Mouse (Mus musculus): ENCODE results near the gene Pes1. TPM values are rescaled to one million over a fixed set of nuclear protein-coding genes. Genes with fewer than 3 reads are reported as not detected.
A peak's percentile ranks its signal among the peaks of the same experiment; 100 is the strongest.

Gene Pes1
- 27.6 and 31.8 TPM in 2 replicates for polyA plus RNA-seq (2015; fragmentation: Nextera tagmentation; extraction: Ambion mirVana)

DNA sequence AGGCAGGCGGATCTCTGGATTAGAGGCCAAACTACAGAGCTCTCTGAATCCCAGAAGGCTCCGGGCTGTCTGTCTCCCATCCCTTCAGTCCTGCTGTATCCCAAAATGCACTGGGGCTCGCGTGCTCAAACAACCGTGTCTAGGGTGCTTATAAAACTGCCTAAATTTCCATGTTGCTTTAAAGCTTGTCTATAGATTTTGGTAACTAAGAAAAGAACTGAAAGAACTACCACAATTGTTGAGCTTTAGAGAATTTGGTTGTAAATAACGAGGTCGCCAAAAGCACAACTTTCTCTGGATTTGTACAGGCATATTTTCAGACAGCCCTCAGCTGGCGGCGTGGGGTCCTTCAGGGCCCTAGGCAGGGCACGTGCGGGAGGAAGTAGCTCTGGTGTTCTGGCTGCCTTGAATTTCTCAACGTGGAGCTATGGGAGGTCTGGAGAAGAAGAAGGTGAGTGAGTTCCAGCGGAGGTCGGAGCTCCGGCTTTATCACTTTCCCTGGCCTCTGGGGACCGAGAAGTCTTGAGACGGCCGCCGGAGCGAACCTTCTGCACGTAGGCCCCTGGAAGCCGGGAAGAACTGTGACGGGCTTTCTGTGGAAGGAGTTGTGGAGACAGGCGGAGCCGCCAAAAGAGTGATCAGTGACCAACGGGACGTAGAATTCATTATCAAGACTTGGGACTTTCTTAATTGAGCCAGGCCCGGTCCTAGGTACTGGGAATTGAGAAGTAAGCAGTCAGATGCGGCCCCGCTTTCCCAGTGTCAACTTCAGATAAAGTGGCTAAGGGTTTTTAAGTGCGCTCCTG is at the start of gene Pes1:
Gene Pes1 (plus strand): TSS at position 366 of the 806 bp plus-strand sequence.
- TF ChIP-seq CTCF (IDR thresholded peaks at IDR 0.05; ENCODE audit: low read depth): no peak
- Histone ChIP-seq H3K4me1 (replicated peaks; ENCODE audit: control insufficient read depth, insufficient read depth, low read length) (peaks cover 3% of the 10 kb centered on the region; the same call in 1 of the 2 replicates), H3K36me3 (ENCODE audit: control insufficient read depth, insufficient read depth) (0 out of 2 replicates have a peak, but pooled peaks cover 4% of the 10 kb centered on the region), H3K4me3 (ENCODE audit: low read depth, low read length) (peak within 1 kb of the TSS; percentile 64), H3K9ac (ENCODE audit: low read depth, low read length) (peak within 1 kb of the TSS; percentile 59), H3K27ac (ENCODE audit: low read depth, low read length) (peak within 1 kb of the TSS; percentile 68), H3K27me3 (replicated peaks; ENCODE audit: control insufficient read depth, insufficient read depth, low read length) (no peaks in the 10 kb centered on the region), H3K9me3 (ENCODE audit: control insufficient read depth) (no peaks in the 10 kb centered on the region), H3K4me2 (replicated peaks; ENCODE audit: low read depth) (peak within 1 kb of the TSS; percentile 77)
- ATAC-seq: peak; percentile 89
- WGBS: under 1% methylated on average over 31 of the region's 31 CpGs

DNA sequence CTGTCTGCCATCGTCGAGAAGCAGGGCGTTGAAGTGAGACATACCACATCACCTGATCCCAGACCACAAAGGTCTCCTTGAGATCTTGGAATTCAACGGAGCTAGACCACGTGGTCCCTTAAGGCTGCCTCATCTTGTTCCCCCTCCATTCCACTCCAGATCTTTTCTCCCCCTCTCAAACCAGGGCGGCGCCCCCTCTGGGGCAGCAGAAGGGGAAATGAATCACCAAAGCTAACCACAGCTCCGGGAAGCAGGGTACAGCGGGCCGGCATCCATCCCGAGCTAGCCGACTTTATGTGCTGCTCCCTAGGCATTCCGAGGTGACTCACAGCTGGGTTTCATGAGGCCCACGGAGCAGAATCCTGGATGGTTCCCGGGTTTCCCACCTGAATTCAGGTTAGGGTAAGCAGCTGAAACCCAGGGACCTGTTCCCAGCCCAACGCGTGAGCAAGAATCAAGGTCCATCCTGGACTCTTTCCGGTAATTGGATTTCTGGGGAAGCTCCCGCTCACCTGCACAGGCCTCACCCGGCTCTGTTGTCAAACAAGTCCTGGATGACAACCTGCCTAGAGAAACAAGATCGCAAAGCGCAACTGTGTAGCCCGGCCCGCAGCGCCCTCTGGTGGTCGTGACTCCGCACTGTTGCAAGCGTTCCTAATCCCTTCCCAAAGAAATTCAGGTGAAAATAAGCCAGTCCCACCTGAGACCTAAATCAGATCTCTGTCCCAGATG is 49.5 kb upstream of the Pes1 start, which contains the start of gene Slc35e4:
Gene Slc35e4 (minus strand): TSS at position 556 of the 732 bp plus-strand sequence.
- Histone ChIP-seq H3K4me3 (ENCODE audit: low read depth, low read length) (peak within 1 kb of the TSS; percentile 52), H3K4me1 (replicated peaks; ENCODE audit: control insufficient read depth, insufficient read depth, low read length) (peaks cover 15% of the 10 kb centered on the region; the same call in 1 of the 2 replicates), H3K9ac (ENCODE audit: low read depth, low read length) (0 out of 2 replicates have a peak within 1 kb of the TSS, but pooled peaks have one; percentile 7), H3K27ac (ENCODE audit: low read depth, low read length) (peak within 1 kb of the TSS; percentile 21), H3K4me2 (replicated peaks; ENCODE audit: low read depth) (peak within 1 kb of the TSS; percentile 81), H3K36me3 (ENCODE audit: control insufficient read depth, insufficient read depth) (peaks cover 15% of the 10 kb centered on the region), H3K9me3 (ENCODE audit: control insufficient read depth) (no peaks in the 10 kb centered on the region), H3K27me3 (replicated peaks; ENCODE audit: control insufficient read depth, insufficient read depth, low read length) (peaks cover 13% of the 10 kb centered on the region; the same call in 1 of the 2 replicates)
- peak; percentile 59 for ATAC-seq
- TF ChIP-seq CTCF (IDR thresholded peaks at IDR 0.05; ENCODE audit: low read depth): peak; percentile 95
- under 1% methylated on average over 27 of the region's 28 CpGs for WGBS

DNA sequence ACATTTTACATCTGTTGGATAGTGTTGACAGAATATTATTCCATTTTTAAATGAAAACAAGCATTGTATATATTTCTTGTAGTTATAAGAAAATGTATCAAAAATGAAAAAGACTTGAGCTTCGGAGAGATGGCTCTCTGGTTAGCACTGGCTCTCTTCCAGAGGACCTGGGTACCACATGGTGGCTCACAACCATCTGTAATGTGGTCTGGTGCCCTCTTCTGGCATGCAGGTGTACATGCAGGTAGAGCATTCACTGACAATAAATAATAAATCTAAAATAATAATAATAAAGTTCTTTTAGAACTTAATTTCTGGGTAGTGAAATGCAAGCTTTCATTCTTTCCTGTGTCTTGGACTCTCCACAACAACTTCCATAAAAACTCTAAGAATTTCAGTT is 45.0 kb upstream of the Pes1 start:
- peak; percentile 68 for TF ChIP-seq CTCF (IDR thresholded peaks at IDR 0.05; ENCODE audit: low read depth)
- Histone ChIP-seq H3K4me1 (replicated peaks; ENCODE audit: control insufficient read depth, insufficient read depth, low read length) (0 out of 2 replicates have a peak, but pooled peaks cover 7% of the 10 kb centered on the region), H3K4me2 (replicated peaks; ENCODE audit: low read depth) (no peak overlapping the region), H3K9ac (ENCODE audit: low read depth, low read length) (no peak overlapping the region), H3K36me3 (ENCODE audit: control insufficient read depth, insufficient read depth) (peaks cover 44% of the 10 kb centered on the region), H3K27me3 (replicated peaks; ENCODE audit: control insufficient read depth, insufficient read depth, low read length) (no peaks in the 10 kb centered on the region), H3K9me3 (ENCODE audit: control insufficient read depth) (no peaks in the 10 kb centered on the region), H3K27ac (ENCODE audit: low read depth, low read length) (no peak overlapping the region), H3K4me3 (ENCODE audit: low read depth, low read length) (no peak overlapping the region)
- ATAC-seq: no peak
- 59% methylated on average over 1 of the region's 1 CpGs for WGBS

DNA sequence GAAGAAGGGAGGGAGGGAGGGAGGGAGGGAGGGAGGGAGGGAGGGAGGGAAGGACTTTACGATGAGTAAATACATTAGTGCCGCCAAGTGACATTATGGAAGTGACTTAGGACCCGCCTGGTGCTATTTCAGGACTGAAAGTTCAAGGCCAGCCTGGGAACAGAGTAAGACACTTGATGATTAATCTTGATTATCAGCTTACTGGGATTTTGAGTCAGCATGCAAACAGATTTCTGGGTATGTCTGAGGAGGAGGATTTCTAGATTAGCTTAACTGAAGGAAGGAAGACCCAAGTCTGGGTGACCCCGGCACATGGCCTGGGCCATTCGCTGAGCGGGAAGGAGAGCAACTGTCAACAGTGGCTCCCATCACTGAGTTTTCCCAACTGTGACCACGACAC is 43.3 kb upstream of the Pes1 start:
- Histone ChIP-seq H3K36me3 (ENCODE audit: control insufficient read depth, insufficient read depth) (peaks cover 61% of the 10 kb centered on the region), H3K9me3 (ENCODE audit: control insufficient read depth) (no peaks in the 10 kb centered on the region), H3K27ac (ENCODE audit: low read depth, low read length) (no peak overlapping the region), H3K9ac (ENCODE audit: low read depth, low read length) (no peak overlapping the region), H3K4me2 (replicated peaks; ENCODE audit: low read depth) (no peak overlapping the region), H3K27me3 (replicated peaks; ENCODE audit: control insufficient read depth, insufficient read depth, low read length) (no peaks in the 10 kb centered on the region), H3K4me1 (replicated peaks; ENCODE audit: control insufficient read depth, insufficient read depth, low read length) (no peaks in the 10 kb centered on the region), H3K4me3 (ENCODE audit: low read depth, low read length) (no peak overlapping the region)
- TF ChIP-seq CTCF (IDR thresholded peaks at IDR 0.05; ENCODE audit: low read depth): no peak
- no peak for ATAC-seq
- 78% methylated on average over 7 of the region's 7 CpGs for WGBS

DNA sequence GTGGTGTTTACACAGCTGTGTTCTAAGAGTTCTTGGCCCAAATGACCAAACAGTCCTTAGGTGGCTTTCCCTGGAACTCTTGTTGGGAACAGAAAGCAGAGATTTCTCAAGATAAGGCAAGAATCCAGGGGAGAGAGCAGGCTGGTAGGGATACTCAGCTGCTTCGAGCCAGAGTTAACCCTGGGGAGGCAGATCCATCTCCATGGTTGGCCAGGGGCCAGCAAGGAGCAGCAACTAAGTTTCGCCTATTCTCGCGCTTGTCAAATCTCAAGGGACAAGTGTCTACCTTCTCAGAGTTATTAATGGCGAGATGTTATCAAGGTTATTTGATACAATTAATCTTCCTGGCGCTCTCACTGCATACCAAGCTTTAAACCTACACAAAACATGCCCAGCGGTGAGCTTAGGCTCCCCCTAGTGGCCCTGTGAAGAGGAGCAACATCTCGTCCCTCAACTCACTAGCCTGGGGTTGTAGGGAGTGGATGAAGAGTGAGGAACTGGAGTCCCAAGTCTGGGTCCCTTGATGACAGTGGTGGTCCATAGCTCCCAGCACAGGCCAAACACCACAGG is 42.4 kb upstream of the Pes1 start:
- no peaks in the 10 kb centered on the region for H3K27me3 ChIP-seq (replicated peaks; ENCODE audit: control insufficient read depth, insufficient read depth, low read length)
- no peak overlapping the region for H3K4me3 ChIP-seq (ENCODE audit: low read depth, low read length)
- WGBS: 41% methylated on average over 8 of the region's 8 CpGs
- no peak for ATAC-seq
- H3K4me1 ChIP-seq (replicated peaks; ENCODE audit: control insufficient read depth, insufficient read depth, low read length): no peaks in the 10 kb centered on the region
- TF ChIP-seq CTCF (IDR thresholded peaks at IDR 0.05; ENCODE audit: low read depth): peak; percentile 86
- no peaks in the 10 kb centered on the region for H3K9me3 ChIP-seq (ENCODE audit: control insufficient read depth)
- no peak overlapping the region for H3K4me2 ChIP-seq (replicated peaks; ENCODE audit: low read depth)
- no peak overlapping the region for H3K27ac ChIP-seq (ENCODE audit: low read depth, low read length)
- H3K9ac ChIP-seq (ENCODE audit: low read depth, low read length): no peak overlapping the region
- H3K36me3 ChIP-seq (ENCODE audit: control insufficient read depth, insufficient read depth): peaks cover 68% of the 10 kb centered on the region

DNA sequence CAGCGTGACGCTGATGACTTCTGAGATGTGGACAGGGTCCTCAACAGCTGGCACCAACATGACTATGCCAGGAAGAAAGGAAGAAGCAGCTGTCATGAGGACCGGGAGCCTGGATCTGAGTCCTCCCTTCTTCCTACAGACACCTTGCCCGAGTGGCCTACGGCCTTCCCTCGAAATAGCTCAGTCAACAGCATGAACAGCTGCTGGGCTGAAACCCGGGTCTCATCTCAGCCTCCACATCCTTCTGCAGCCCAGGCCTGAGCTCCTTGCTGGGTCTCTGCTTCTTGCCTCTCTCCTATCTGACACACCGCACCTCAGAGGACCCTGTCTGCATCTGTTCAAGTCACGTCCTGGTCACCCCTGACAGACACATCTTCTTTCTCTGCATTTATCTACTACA is 41.7 kb upstream of the Pes1 start:
- Histone ChIP-seq H3K27ac (ENCODE audit: low read depth, low read length) (no peak overlapping the region), H3K4me2 (replicated peaks; ENCODE audit: low read depth) (no peak overlapping the region), H3K4me3 (ENCODE audit: low read depth, low read length) (no peak overlapping the region), H3K27me3 (replicated peaks; ENCODE audit: control insufficient read depth, insufficient read depth, low read length) (no peaks in the 10 kb centered on the region), H3K4me1 (replicated peaks; ENCODE audit: control insufficient read depth, insufficient read depth, low read length) (no peaks in the 10 kb centered on the region), H3K9ac (ENCODE audit: low read depth, low read length) (no peak overlapping the region), H3K9me3 (ENCODE audit: control insufficient read depth) (no peaks in the 10 kb centered on the region), H3K36me3 (ENCODE audit: control insufficient read depth, insufficient read depth) (peaks cover 72% of the 10 kb centered on the region)
- no peak for ATAC-seq
- TF ChIP-seq CTCF (IDR thresholded peaks at IDR 0.05; ENCODE audit: low read depth): no peak
- WGBS: 97% methylated on average over 9 of the region's 9 CpGs
